Mouse (Mus musculus) spleen, adult 12 weeks (tissue): ENCODE measurements around the gene Duox1.

Experiments used
- DNase-seq: peaks from one replicate; pipeline ENCODE4 v3.0.0; 2022; ENCODE audit warnings: low spot score

The Duox1 gene

GRCm38 (mm10) chr2:122315372-122315771 lies at the start of gene Duox1:
TSS of gene Duox1 (plus strand) at chr2:122315672.
- DNase-seq = no peak

- no peak for DNase-seq
These were observed 48.9 kb upstream of the Duox1 start for GRCm38 (mm10) chr2:122266407-122267193.

DNA sequence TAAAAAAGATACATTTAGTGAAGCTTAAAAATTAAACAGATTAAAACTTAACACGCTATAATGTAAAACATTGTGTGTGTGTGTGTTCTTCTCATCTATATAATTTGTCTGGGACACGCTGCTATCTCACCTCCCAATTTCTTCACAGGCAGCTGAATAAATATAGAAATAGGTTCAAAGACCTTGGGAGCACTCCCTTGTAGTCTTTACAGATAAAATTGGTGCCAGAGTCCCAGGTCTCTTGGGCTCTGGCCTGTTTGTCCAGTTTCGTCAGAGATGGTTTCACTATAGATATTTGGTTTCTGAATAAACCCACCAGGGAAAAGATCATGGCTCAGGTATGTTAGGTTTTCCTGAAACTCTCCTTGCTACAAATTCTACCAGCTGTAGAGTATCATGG lies 36.7 kb upstream of the Duox1 start:
- DNase-seq = no peak

DNA sequence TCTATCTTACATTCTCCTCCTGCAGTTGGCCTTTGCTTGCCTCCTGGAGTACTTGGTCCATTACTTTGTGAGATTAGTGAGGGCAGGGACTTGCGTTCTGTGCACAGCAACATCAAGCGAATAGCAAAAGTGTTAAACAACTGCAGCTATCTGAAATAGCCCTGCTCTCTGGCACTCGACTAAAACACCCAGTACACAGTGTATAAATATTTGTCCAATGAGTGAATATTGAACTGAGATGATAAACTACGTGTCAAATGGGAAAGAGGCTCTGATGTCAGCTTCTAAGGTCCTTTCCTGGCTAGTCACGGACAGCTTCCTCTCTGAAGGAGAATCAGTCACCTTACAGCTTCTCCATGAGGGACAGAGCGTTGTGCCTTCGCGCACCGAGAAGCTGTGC lies 31.4 kb upstream of the Duox1 start:
- DNase-seq = no peak

GRCm38 (mm10) chr2:122286137-122286536 lies 29.3 kb upstream of the Duox1 start:
- no peak for DNase-seq

DNA sequence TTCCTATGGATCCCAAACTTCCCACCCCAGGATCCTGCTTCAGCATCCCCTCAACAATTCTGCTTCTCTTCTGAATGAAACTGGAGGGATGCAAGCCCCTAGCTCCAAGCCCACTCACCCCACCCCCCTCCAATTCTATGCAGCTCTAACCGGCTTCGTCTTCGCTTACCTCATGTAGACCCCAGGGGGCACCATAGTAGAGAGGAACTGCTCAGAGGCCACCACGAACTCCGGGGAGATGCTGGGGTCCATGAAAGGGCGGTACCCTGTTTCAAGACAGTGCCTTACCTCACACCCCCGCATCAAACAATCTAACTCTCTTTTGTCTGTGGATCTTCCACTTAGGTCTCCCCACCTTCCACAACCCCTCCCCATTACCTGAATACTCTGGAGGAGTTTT lies 20.6 kb upstream of the Duox1 start:
- DNase-seq = no peak

DNA sequence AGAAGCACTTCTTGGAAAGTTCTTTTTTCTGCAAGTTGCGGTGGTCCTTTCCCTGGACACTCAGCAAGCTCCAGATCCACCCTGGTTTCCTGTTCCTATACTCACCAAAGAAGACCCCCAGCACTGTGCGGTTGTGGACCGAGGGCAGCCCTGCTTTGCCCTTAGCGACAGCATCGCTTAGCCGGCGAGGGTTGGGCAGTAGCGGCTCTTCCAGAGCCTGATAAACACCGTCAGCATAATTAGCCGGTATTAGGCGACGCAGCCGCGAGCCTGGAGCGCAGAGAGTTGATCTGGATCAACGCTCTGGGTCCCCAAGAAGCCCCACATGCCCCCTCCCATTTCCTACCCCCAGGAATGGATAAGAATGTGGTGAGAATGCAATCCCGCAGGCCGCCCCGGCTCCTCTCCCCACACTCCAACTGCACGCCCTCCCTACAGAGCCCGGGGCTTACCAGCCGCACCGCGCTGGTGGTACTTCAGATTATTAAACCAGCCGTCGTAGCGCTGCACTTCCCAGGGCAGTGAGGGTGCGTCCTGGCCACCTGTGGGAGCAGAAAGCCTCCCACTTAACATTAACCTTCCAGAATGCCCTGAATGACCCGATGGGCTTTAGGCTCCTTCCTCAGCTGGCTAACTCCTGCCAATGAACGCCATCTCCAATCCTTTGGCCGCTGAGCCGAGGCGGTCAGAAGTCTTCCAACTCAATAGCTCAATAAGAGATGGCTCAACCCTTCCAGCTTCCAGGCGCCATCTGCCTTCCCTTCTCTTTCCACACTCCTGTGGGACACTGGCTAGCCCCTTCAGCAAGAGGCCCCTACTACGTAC lies 18.0 kb upstream of the Duox1 start:
- no peak for DNase-seq

- DNase-seq = no peak
These were observed 17.4 kb upstream of the Duox1 start, which contains the start of gene Duox2 for GRCm38 (mm10) chr2:122298096-122298499. TSS of gene Duox2 (minus strand) at chr2:122298449.

GRCm38 (mm10) chr2:122298596-122299490 lies 16.6 kb upstream of the Duox1 start, which contains the start of gene Duoxa2:
TSS of gene Duoxa2 (plus strand) at chr2:122298900.
- DNase-seq = no peak

DNA sequence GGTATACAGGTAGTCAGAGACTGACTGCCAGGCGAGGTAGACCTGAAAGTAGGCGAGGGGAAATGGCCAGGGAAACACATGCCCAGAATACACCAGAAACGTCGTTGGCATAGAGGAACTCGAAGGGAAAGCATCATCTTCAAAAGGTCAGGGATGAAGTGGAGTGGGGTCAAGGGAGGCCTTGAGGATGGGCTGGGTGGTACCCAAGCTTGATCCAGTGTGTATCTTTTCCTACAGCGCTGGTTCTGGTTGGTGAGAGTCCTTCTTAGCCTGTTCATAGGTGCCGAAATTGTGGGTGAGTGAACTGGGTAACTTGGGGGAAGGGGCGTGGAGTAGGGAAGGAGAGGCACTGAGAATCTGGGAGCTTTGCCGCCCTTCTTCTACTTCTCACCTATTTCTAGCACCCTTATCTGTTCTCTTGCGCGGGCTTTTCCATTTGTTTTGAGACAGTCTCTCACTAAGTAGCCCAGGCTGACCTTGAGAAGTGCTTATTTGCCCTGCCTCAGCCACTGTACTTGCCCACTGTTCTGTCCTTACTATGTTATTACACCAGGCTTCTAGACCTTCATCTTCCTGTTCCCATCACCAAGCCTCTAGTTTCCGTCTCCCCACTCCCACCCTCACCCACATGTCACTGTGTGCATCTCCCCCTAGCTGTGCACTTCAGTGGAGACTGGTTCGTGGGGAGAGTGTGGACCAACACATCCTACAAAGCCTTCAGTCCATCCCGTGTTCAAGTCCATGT lies 15.4 kb upstream of the Duox1 start:
- DNase-seq = no peak

DNA sequence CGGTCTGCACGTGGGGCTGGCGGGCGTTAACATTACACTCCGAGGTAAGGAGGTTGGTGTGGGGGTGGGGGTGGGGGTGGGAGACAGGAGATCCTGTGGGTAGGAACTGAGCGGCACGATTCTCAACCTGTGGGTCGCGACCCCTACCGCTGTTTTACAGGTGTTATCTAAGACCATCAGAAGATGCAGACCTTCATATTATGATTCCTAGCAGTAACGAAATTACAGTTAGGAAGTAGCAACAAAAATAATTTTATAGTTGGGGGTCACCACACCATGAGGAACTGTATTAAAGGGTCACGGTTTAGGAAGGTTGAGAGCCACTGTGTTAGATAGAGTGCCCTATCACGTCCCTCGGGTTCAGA lies 14.8 kb upstream of the Duox1 start:
- DNase-seq = no peak

DNA sequence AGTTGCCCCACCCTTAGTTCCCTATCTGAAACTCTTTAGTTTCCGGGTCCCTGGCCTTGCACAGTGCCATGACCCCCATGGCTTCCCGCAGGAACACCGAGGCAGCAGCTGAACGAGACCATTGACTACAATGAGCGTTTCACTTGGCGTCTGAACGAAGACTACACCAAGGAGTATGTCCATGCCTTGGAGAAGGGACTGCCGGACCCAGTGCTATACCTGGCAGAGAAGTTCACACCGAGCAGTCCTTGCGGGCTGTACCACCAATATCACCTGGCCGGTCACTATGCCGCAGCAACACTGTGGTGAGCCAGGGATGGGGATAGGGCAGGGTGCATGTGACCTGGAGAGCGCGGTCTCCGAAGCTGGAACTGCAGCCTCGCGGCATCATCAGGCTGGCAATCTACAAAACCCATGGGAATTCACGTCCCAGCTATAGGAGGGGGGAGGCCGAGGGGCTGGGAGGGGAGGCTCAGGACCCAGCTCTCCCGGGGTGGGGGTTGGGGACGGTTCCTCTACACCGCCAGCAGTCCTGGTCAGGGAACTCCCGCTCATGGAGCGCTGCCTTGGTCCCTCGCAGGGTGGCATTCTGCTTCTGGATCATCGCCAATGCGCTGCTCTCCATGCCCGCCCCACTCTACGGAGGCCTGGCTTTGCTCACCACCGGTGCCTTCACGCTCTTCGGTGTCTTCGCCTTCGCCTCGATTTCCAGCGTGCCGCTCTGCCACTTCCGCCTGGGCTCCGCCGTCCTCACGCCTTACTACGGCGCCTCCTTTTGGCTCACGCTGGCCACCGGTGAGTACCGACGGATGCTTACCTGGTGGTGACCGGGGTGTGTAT lies 14.2 kb upstream of the Duox1 start:
- no peak for DNase-seq

GRCm38 (mm10) chr2:122301921-122302573 lies 13.4 kb upstream of the Duox1 start:
- no peak for DNase-seq

- DNase-seq = peak; percentile 34
These were observed 12.8 kb upstream of the Duox1 start for GRCm38 (mm10) chr2:122302574-122303241.

- no peak for DNase-seq
These were observed 10.9 kb upstream of the Duox1 start for GRCm38 (mm10) chr2:122304544-122304943.

DNA sequence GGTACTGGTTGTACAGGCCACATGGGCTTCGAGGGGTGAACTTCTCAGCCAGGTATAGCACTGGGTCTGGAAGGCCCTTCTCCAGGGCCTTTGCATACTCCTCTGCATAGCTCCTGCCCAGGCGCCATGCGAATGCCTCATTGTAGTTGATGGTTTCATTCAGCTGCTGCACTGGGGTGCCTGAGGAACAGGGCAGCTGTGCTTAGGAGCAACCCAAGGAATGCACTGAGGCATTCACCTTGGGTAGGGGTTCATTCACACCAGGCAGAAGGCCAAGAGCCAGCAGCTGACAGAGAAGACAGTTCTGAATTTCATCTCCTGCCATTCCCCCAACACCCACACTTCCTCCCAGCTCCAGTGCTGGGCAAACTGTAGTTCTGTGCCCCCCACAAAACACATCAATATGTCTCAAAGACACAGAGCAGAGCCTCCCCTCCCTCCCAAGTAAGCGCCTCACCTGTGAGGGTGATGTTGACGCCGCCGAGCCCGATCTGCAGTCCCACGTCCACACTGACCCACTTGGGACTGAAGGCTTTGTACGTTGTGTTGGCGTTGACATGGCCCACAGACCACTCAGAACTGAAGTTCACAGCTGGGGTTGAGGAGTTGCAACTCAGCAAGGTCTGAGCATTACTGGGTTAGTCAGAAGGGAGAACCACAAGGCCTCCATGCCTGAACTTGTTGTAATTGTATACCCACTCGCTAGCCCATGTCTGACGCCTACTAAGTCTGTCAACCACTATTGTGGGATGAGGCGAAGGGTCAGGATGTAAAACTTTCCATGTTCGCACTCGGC lies 10.2 kb upstream of the Duox1 start:
- DNase-seq = no peak

- no peak for DNase-seq
These were observed 9.3 kb upstream of the Duox1 start for GRCm38 (mm10) chr2:122306184-122306583.

DNA sequence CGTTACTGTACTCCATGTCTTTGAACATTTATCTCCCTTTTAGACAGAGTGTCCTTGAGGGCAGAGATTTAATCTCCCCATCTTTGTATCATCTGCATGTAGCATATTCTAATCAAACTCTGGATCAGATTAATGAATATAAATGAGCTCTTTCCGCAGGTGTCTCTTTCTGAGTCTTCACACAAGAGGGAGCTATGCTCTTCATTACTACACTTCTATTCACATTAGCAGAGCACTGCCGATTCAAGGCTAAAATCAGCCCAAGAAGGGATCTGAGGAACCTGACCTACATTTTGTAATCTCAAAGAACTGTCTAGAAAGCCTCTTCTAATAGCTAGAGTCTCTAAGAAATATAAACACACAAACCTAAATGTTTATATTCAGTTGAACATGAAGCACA lies 5.8 kb upstream of the Duox1 start:
- no peak for DNase-seq

DNA sequence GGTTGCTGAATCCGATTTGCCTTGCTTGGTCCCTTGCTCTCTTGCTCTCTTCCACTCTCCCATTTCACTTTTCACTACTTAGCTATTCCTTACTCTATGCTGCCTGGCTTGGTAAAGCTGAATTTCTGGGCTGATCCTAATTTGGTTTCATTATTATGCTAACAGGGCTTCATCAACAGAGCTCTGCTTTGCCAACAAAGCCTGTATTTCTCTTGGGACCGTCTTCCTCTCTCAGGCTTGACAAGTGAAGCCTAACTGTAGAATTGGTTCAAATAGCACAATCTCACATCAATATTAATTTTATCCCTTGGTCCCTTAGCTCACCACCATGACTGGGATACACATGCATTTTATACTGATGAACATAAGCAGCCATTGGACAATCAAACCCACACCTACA lies 3.9 kb upstream of the Duox1 start:
- DNase-seq = no peak
